Mouse (Mus musculus): Measurements from ENCODE around the gene Kmt5c. TPM values are rescaled to one million over a fixed set of nuclear protein-coding genes. Genes with fewer than 3 reads are reported as not detected.

Kmt5c gene
- polyA plus RNA-seq, 1 experiment, result 105 TPM

DNA sequence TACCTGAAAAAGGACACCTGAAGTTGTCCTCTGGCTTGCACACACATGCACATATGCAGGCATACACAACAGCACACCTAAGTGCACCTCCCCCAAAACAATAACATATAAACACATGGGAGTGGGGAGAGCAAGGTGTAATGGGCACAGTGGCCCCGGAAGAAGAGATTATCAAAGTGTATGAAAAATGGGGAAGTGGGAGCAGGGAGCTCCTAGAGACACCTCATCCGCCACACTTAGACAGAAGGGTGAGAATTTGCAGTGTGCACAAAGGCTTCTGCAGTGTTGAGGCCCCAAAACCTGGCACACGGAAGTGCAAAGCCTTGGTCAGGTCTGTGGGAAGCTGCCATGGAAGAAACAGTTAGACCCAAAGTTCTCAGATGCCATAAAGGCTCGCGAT lies 8.8 kb upstream of the Kmt5c start:
- no peak for DNase-seq (ENCODE audit: low read depth in 1 of 2, low spot score in 2 of 2)
- 51% methylated on average over 5 of the region's 5 CpGs for WGBS
- no peak for TF ChIP-seq POLR2A (IDR thresholded peaks at IDR 0.05; ENCODE audit: low read depth, low read length)
- TF ChIP-seq CTCF (IDR thresholded peaks at IDR 0.05; ENCODE audit: extremely low read depth, insufficient read depth, insufficient read length, insufficient replicate concordance), result no peak

DNA sequence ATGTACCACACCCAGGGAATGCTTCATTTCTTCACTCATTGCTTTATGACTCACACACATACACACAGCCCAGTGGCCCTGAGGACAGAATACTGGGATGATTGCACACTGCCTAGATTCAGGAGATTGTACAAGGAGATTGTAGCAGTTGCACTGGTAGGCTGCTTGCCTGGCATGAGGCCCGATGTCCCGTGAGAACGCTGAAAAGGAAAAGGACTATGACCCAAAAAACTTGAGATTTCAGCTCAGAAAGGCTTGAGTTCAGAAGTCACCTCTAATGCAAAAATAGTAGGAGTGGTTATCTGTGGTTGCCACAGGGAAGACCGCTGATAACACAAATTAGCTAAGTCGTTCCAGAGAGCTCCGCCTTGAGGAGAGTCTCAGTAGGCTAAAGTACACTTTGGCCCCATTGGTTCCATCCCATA lies 6.9 kb upstream of the Kmt5c start:
- DNase-seq (ENCODE audit: low read depth in 1 of 2, low spot score in 2 of 2), result no peak
- no peaks in the 10 kb centered on the region for H3K27me3 ChIP-seq (ENCODE audit: control insufficient read depth, insufficient read depth, low read length)
- H3K27ac ChIP-seq (ENCODE audit: insufficient read depth, low read length), result no peak overlapping the region
- H3K36me3 ChIP-seq (ENCODE audit: control insufficient read depth, insufficient read depth, low read length), result no peaks in the 10 kb centered on the region
- 73% methylated on average over 6 of the region's 6 CpGs for WGBS
- no peaks in the 10 kb centered on the region; the same call in 1 of the 2 replicates for H3K4me1 ChIP-seq (ENCODE audit: control insufficient read depth, insufficient read depth, insufficient read length)
- TF ChIP-seq CTCF (IDR thresholded peaks at IDR 0.05; ENCODE audit: extremely low read depth, insufficient read depth, insufficient read length, insufficient replicate concordance) (no peak), POLR2A (IDR thresholded peaks at IDR 0.05; ENCODE audit: low read depth, low read length) (no peak)
- H3K4me3 ChIP-seq (ENCODE audit: extremely low read depth, insufficient read depth, insufficient read length), result no peak overlapping the region

More for the DNA sequence above, 8.8 kb upstream of the Kmt5c start:
- Histone ChIP-seq H3K27me3 (ENCODE audit: control insufficient read depth, insufficient read depth, low read length) (no peaks in the 10 kb centered on the region), H3K27ac (ENCODE audit: insufficient read depth, low read length) (no peak overlapping the region), H3K36me3 (ENCODE audit: control insufficient read depth, insufficient read depth, low read length) (no peaks in the 10 kb centered on the region), H3K4me1 (ENCODE audit: control insufficient read depth, insufficient read depth, insufficient read length) (no peaks in the 10 kb centered on the region; the same call in 1 of the 2 replicates), H3K4me3 (ENCODE audit: extremely low read depth, insufficient read depth, insufficient read length) (no peak overlapping the region)

DNA sequence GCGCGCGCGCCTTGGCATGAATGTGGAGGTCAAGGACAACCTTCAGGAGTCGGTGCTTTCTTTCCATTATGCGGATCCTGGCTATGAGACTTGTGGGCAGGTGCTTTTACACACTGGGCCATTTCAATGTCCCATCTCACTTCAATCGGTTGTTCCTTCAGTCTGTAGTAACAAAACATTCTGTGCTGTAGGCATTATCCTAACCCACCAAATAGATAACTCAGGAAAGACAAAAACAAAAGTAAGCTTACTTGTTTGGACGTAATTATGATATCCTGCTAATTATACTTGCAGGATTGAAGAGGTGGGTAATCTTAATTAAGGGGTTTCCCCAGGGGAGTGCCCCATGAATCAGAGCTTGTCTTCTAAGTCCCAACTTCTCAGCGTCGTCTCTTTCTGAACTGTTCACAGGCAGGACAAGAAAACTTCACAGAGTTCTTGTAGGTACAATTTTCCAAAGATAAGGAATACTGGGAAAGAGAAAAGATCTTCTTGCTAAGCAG lies 823 bp upstream of the Kmt5c start:
- WGBS, result 57% methylated on average over 10 of the region's 10 CpGs
- no peak for TF ChIP-seq POLR2A (IDR thresholded peaks at IDR 0.05; ENCODE audit: low read depth, low read length)
- Histone ChIP-seq H3K36me3 (ENCODE audit: control insufficient read depth, insufficient read depth, low read length) (no peaks in the 10 kb centered on the region; the same call in 1 of the 2 replicates), H3K4me3 (ENCODE audit: extremely low read depth, insufficient read depth, insufficient read length) (peak overlapping the region; percentile 49), H3K4me1 (ENCODE audit: control insufficient read depth, insufficient read depth, insufficient read length) (peaks cover 7% of the 10 kb centered on the region; the same call in 1 of the 2 replicates), H3K27me3 (ENCODE audit: control insufficient read depth, insufficient read depth, low read length) (no peaks in the 10 kb centered on the region), H3K27ac (ENCODE audit: insufficient read depth, low read length) (peak overlapping the region; percentile 84)
- no peak for DNase-seq (ENCODE audit: low read depth in 1 of 2, low spot score in 2 of 2)

DNA sequence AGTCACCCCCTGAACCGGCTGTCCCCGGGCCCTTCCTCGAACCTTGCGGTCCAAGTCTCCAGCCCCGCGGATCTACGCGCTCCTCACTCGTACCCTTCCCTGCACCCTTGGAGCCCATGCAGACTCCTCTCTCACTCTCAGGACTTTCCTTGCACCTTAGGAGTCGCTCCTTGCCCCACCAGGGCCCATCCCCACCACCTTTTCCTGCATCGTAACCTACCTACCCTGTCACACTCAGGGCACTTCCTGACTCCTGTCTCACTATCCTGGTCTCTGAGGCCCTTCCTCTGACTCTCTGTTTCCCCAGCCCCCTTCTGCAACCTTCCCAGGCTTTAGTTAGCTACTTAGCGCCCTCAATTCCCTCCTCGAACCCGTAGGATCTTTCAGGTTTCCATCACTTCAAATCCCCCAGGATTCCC lies 403 bp downstream of the Kmt5c start:
- H3K4me3 ChIP-seq (ENCODE audit: extremely low read depth, insufficient read depth, insufficient read length), result peak overlapping the region; percentile 90
- no peaks in the 10 kb centered on the region for H3K27me3 ChIP-seq (ENCODE audit: control insufficient read depth, insufficient read depth, low read length)
- H3K36me3 ChIP-seq (ENCODE audit: control insufficient read depth, insufficient read depth, low read length), result no peaks in the 10 kb centered on the region; the same call in 1 of the 2 replicates
- TF ChIP-seq POLR2A (IDR thresholded peaks at IDR 0.05; ENCODE audit: low read depth, low read length), result no peak
- no peak for TF ChIP-seq CTCF (IDR thresholded peaks at IDR 0.05; ENCODE audit: extremely low read depth, insufficient read depth, insufficient read length, insufficient replicate concordance)
- DNase-seq (ENCODE audit: low read depth in 1 of 2, low spot score in 2 of 2), result no peak
- peak overlapping the region; percentile 82 for H3K27ac ChIP-seq (ENCODE audit: insufficient read depth, low read length)
- WGBS, result under 1% methylated on average over 14 of the region's 14 CpGs
- H3K4me1 ChIP-seq (ENCODE audit: control insufficient read depth, insufficient read depth, insufficient read length), result peaks cover 7% of the 10 kb centered on the region; the same call in 1 of the 2 replicates

DNA sequence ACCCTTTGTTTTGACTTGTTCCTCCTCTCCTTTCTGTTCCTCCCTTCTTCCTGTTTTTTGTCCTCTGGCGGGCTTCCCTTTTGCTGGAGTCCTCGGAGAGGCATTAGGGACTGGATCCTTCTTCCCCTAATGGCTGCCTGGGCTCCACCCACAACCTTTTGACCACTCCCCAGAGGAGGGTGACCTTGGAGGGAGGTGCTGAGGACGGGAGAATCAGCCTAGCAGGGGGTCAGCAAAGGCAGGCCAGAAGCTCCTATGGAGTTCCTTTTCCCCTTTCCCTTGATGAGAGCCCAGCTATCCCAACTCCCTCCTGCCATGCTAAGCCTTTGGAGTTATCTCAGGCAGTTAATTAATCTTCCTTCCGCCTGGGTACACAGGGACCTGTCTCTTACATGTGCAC lies 1.2 kb downstream of the Kmt5c start:
- WGBS, result 24% methylated on average over 4 of the region's 4 CpGs
- H3K27ac ChIP-seq (ENCODE audit: insufficient read depth, low read length), result no peak overlapping the region
- DNase-seq (ENCODE audit: low read depth in 1 of 2, low spot score in 2 of 2), result no peak

DNA sequence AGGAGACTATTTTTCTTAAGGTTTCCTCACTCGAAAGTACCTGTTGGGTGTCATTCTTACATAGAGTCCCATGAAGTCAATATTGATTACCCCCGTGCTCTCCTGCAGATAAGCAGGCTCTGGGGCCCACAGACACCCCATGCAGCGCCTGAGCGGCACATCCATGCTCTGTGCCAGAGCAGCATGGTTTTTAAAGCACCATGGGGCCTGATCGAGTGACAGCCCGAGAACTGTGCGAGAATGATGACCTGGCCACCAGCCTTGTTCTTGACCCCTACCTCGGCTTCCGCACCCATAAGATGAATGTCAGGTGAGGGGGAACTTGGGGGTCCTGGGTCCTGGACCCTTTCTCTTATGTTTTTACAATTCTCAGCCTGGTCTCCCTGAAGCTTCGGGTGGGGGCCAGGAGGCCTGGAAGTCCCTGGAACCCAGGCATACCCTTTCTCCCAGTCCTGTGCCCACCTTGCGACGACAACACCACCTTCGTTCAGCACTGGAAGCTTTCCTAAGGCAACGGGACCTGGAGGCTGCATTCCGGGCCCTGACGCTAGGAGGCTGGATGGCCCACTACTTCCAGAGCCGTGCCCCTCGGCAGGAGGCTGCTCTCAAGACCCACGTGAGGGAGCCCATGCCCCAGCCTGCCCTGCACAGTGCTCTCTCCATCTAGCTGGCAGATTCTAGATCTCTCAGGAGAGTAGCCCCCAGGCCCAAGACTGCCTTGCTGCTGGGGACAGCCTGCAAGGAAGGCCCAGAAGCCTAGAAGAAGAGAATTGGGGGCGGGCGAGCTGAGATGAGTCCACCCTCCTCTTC lies 2.0 kb downstream of the Kmt5c start:
- 93% methylated on average over 21 of the region's 21 CpGs for WGBS
- no peak for DNase-seq (ENCODE audit: low read depth in 1 of 2, low spot score in 2 of 2)
- TF ChIP-seq POLR2A (IDR thresholded peaks at IDR 0.05; ENCODE audit: low read depth, low read length), result no peak
- TF ChIP-seq CTCF (IDR thresholded peaks at IDR 0.05; ENCODE audit: extremely low read depth, insufficient read depth, insufficient read length, insufficient replicate concordance), result no peak
- Histone ChIP-seq H3K27me3 (ENCODE audit: control insufficient read depth, insufficient read depth, low read length) (no peaks in the 10 kb centered on the region), H3K36me3 (ENCODE audit: control insufficient read depth, insufficient read depth, low read length) (peaks cover 7% of the 10 kb centered on the region), H3K4me1 (ENCODE audit: control insufficient read depth, insufficient read depth, insufficient read length) (peaks cover 7% of the 10 kb centered on the region; the same call in 1 of the 2 replicates), H3K4me3 (ENCODE audit: extremely low read depth, insufficient read depth, insufficient read length) (no peak overlapping the region), H3K27ac (ENCODE audit: insufficient read depth, low read length) (no peak overlapping the region)

More for the DNA sequence above, 1.2 kb downstream of the Kmt5c start:
- Histone ChIP-seq H3K4me1 (ENCODE audit: control insufficient read depth, insufficient read depth, insufficient read length) (peaks cover 7% of the 10 kb centered on the region; the same call in 1 of the 2 replicates), H3K27me3 (ENCODE audit: control insufficient read depth, insufficient read depth, low read length) (no peaks in the 10 kb centered on the region), H3K4me3 (ENCODE audit: extremely low read depth, insufficient read depth, insufficient read length) (peak overlapping the region; percentile 90), H3K36me3 (ENCODE audit: control insufficient read depth, insufficient read depth, low read length) (peaks cover 1% of the 10 kb centered on the region)
- TF ChIP-seq POLR2A (IDR thresholded peaks at IDR 0.05; ENCODE audit: low read depth, low read length), result no peak
- no peak for TF ChIP-seq CTCF (IDR thresholded peaks at IDR 0.05; ENCODE audit: extremely low read depth, insufficient read depth, insufficient read length, insufficient replicate concordance)

DNA sequence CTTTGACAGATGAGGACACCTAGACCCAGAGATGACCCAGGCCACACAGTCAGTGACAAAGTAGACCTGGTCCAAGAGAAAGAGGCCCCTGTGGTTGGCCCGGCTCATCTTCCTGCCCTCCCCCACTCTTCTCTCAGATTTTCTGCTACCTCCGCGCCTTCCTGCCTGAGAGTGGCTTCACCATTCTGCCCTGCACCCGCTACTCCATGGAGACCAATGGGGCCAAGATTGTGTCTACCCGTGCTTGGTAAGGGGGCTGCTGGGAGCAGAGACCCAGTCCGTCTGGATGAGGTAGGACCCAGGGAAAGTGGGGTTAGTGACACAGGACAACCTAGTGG lies 2.5 kb downstream of the Kmt5c start:
- no peak for TF ChIP-seq CTCF (IDR thresholded peaks at IDR 0.05; ENCODE audit: extremely low read depth, insufficient read depth, insufficient read length, insufficient replicate concordance)
- no peak for TF ChIP-seq POLR2A (IDR thresholded peaks at IDR 0.05; ENCODE audit: low read depth, low read length)
- peaks cover 7% of the 10 kb centered on the region for H3K36me3 ChIP-seq (ENCODE audit: control insufficient read depth, insufficient read depth, low read length)
- no peak for DNase-seq (ENCODE audit: low read depth in 1 of 2, low spot score in 2 of 2)
- 91% methylated on average over 6 of the region's 6 CpGs for WGBS
- H3K27me3 ChIP-seq (ENCODE audit: control insufficient read depth, insufficient read depth, low read length), result no peaks in the 10 kb centered on the region
- H3K4me3 ChIP-seq (ENCODE audit: extremely low read depth, insufficient read depth, insufficient read length), result no peak overlapping the region
- H3K4me1 ChIP-seq (ENCODE audit: control insufficient read depth, insufficient read depth, insufficient read length), result peaks cover 7% of the 10 kb centered on the region; the same call in 1 of the 2 replicates
- H3K27ac ChIP-seq (ENCODE audit: insufficient read depth, low read length), result no peak overlapping the region
